Mouse (Mus musculus): ENCODE data around the gene Gm12394. TPM values are rescaled to one million over a fixed set of nuclear protein-coding genes. Genes with fewer than 3 reads are reported as not detected.
"Not testable (repeated sequence)": the region's sequence is repeated elsewhere in the genome, so short reads cannot be mapped to it uniquely, and the experiment has no call there.

Gene Gm12394
- polyA plus RNA-seq, 1 experiment: 0.05 TPM

- TF ChIP-seq POLR2A (IDR thresholded peaks at IDR 0.05; ENCODE audit: borderline replicate concordance, extremely low read depth, insufficient read depth, insufficient read length, poor library complexity, severe bottlenecking): no peak
- no peak for TF ChIP-seq CTCF (IDR thresholded peaks at IDR 0.05; ENCODE audit: borderline replicate concordance, extremely low read depth, insufficient read depth, insufficient read length)
- DNase-seq (ENCODE audit: low read depth): peak; percentile 43
These were observed 23.5 kb upstream of the Gm12394 start for GRCm38 (mm10) chr4:42879829-42880676.

- TF ChIP-seq CTCF (IDR thresholded peaks at IDR 0.05; ENCODE audit: borderline replicate concordance, extremely low read depth, insufficient read depth, insufficient read length): no peak
- TF ChIP-seq POLR2A (IDR thresholded peaks at IDR 0.05; ENCODE audit: borderline replicate concordance, extremely low read depth, insufficient read depth, insufficient read length, poor library complexity, severe bottlenecking): no peak
- no peak for DNase-seq (ENCODE audit: low read depth)
These were observed 21.1 kb upstream of the Gm12394 start for GRCm38 (mm10) chr4:42877657-42878056.

GRCm38 (mm10) chr4:42876586-42877291 lies 20.2 kb upstream of the Gm12394 start:
- TF ChIP-seq CTCF (IDR thresholded peaks at IDR 0.05; ENCODE audit: borderline replicate concordance, extremely low read depth, insufficient read depth, insufficient read length) (peak; percentile 76), POLR2A (IDR thresholded peaks at IDR 0.05; ENCODE audit: borderline replicate concordance, extremely low read depth, insufficient read depth, insufficient read length, poor library complexity, severe bottlenecking) (no peak)
- DNase-seq (ENCODE audit: low read depth): peak; percentile 92

GRCm38 (mm10) chr4:42874134-42874533 lies 17.6 kb upstream of the Gm12394 start, which contains the start of gene Fam205c:
TSS of gene Fam205c (minus strand) at chr4:42874234.
- no peak for DNase-seq (ENCODE audit: low read depth)
- no peak for TF ChIP-seq POLR2A (IDR thresholded peaks at IDR 0.05; ENCODE audit: borderline replicate concordance, extremely low read depth, insufficient read depth, insufficient read length, poor library complexity, severe bottlenecking)
- no peak for TF ChIP-seq CTCF (IDR thresholded peaks at IDR 0.05; ENCODE audit: borderline replicate concordance, extremely low read depth, insufficient read depth, insufficient read length)

GRCm38 (mm10) chr4:42872746-42873435 lies 16.3 kb upstream of the Gm12394 start:
- TF ChIP-seq POLR2A (IDR thresholded peaks at IDR 0.05; ENCODE audit: borderline replicate concordance, extremely low read depth, insufficient read depth, insufficient read length, poor library complexity, severe bottlenecking) (no peak), CTCF (IDR thresholded peaks at IDR 0.05; ENCODE audit: borderline replicate concordance, extremely low read depth, insufficient read depth, insufficient read length) (no peak)
- no peak for DNase-seq (ENCODE audit: low read depth)

GRCm38 (mm10) chr4:42872151-42872550 lies 15.6 kb upstream of the Gm12394 start:
- no peak for TF ChIP-seq POLR2A (IDR thresholded peaks at IDR 0.05; ENCODE audit: borderline replicate concordance, extremely low read depth, insufficient read depth, insufficient read length, poor library complexity, severe bottlenecking)
- no peak for TF ChIP-seq CTCF (IDR thresholded peaks at IDR 0.05; ENCODE audit: borderline replicate concordance, extremely low read depth, insufficient read depth, insufficient read length)
- no peak for DNase-seq (ENCODE audit: low read depth)

GRCm38 (mm10) chr4:42870748-42871147 lies 14.2 kb upstream of the Gm12394 start:
- TF ChIP-seq CTCF (IDR thresholded peaks at IDR 0.05; ENCODE audit: borderline replicate concordance, extremely low read depth, insufficient read depth, insufficient read length) (no peak), POLR2A (IDR thresholded peaks at IDR 0.05; ENCODE audit: borderline replicate concordance, extremely low read depth, insufficient read depth, insufficient read length, poor library complexity, severe bottlenecking) (no peak)
- no peak for DNase-seq (ENCODE audit: low read depth)

GRCm38 (mm10) chr4:42868193-42868592 lies 11.6 kb upstream of the Gm12394 start:
- DNase-seq (ENCODE audit: low read depth): no peak
- TF ChIP-seq POLR2A (IDR thresholded peaks at IDR 0.05; ENCODE audit: borderline replicate concordance, extremely low read depth, insufficient read depth, insufficient read length, poor library complexity, severe bottlenecking) (no peak), CTCF (IDR thresholded peaks at IDR 0.05; ENCODE audit: borderline replicate concordance, extremely low read depth, insufficient read depth, insufficient read length) (no peak)

GRCm38 (mm10) chr4:42867390-42867789 lies 10.8 kb upstream of the Gm12394 start:
- TF ChIP-seq POLR2A (IDR thresholded peaks at IDR 0.05; ENCODE audit: borderline replicate concordance, extremely low read depth, insufficient read depth, insufficient read length, poor library complexity, severe bottlenecking): no peak
- TF ChIP-seq CTCF (IDR thresholded peaks at IDR 0.05; ENCODE audit: borderline replicate concordance, extremely low read depth, insufficient read depth, insufficient read length): no peak
- no peak for DNase-seq (ENCODE audit: low read depth)

- DNase-seq (ENCODE audit: low read depth): not testable (repeated sequence)
These were observed 6.9 kb upstream of the Gm12394 start for GRCm38 (mm10) chr4:42863487-42863886.

GRCm38 (mm10) chr4:42860483-42860882 lies 3.9 kb upstream of the Gm12394 start:
- DNase-seq (ENCODE audit: low read depth): not testable (repeated sequence)

- DNase-seq (ENCODE audit: low read depth): not testable (repeated sequence)
These were observed 2.8 kb downstream of the Gm12394 start, which contains the start of gene Fam205a1 for GRCm38 (mm10) chr4:42853788-42854187. TSS of gene Fam205a1 (minus strand) at chr4:42853888.

- not testable (repeated sequence) for DNase-seq (ENCODE audit: low read depth)
These were observed 82.7 kb downstream of the Gm12394 start, which contains the start of gene Ccl21a for GRCm38 (mm10) chr4:42773893-42774292. TSS of gene Ccl21a (minus strand) at chr4:42773993.

GRCm38 (mm10) chr4:42756477-42756876 lies 100.1 kb downstream of the Gm12394 start, which contains the start of gene Ccl19:
TSS of gene Ccl19 (minus strand) at chr4:42756577.
- DNase-seq (ENCODE audit: low read depth): not testable (repeated sequence)

- not testable (repeated sequence) for DNase-seq (ENCODE audit: low read depth)
These were observed 121.3 kb downstream of the Gm12394 start, which contains the start of gene 4930578G10Rik for GRCm38 (mm10) chr4:42735245-42735644. TSS of gene 4930578G10Rik (plus strand) at chr4:42735545.

Measured in brain, embryonic 14.5 days (tissue).